Mouse (Mus musculus) ES-E14 (cell line): Measurements from ENCODE around the gene Zbtb20. TPM values are rescaled to one million over a fixed set of nuclear protein-coding genes. Genes with fewer than 3 reads are reported as not detected.

Experiments
- DNase-seq: peaks from one replicate; pipeline ENCODE4 v3.0.0-alpha.2; 2013; ENCODE audit warnings: low read depth, low spot score
- H3K27ac ChIP-seq: 2 replicates; pipeline ENCODE4 v1.5.1; 2012; ENCODE audit warnings: low read depth, mild to moderate bottlenecking, low read length, moderate library complexity, mixed read lengths; ENCODE audit not compliant: poor library complexity, insufficient read depth, severe bottlenecking
- H3K36me3 ChIP-seq: 2 replicates; pipeline ENCODE4 v1.6.1; 2012; ENCODE audit warnings: mild to moderate bottlenecking, low read length, moderate library complexity, mixed read lengths; ENCODE audit not compliant: control insufficient read depth, poor library complexity, insufficient read depth, severe bottlenecking
- H3K4me1 ChIP-seq, 2 experiments: fragments of 150-350 bp in 1 of 2; sonication (generic) in 1 of 2; 2 replicates each; pipeline ENCODE4 v1.6.1; 2012; ENCODE audit warnings: low read length in 2 of 2, mild to moderate bottlenecking in 1 of 2, mixed read lengths in 1 of 2; ENCODE audit not compliant: control insufficient read depth in 2 of 2, insufficient read depth in 2 of 2, poor library complexity in 1 of 2
- H3K4me3 ChIP-seq, 2 experiments: fragments of 150-350 bp in 1 of 2; sonication (generic) in 1 of 2; 2 replicates each; pipeline ENCODE4 v1.5.1; 2012; ENCODE audit warnings: low read length in 2 of 2, low read depth in 1 of 2, mild to moderate bottlenecking in 1 of 2, mixed read lengths in 1 of 2; ENCODE audit not compliant: insufficient read depth in 1 of 2, poor library complexity in 1 of 2, severe bottlenecking in 1 of 2
- H3K9ac ChIP-seq: 2 replicates; pipeline ENCODE4 v1.6.1; 2012; ENCODE audit warnings: low read depth, mild to moderate bottlenecking, low read length, mixed read lengths; ENCODE audit not compliant: poor library complexity, insufficient read depth, severe bottlenecking
- H3K9me3 ChIP-seq: fragments of 150-350 bp; sonication (generic); 2 replicates; pipeline ENCODE4 v1.6.1; 2012; ENCODE audit warnings: low read depth, mild to moderate bottlenecking, low read length; ENCODE audit not compliant: control insufficient read depth, insufficient read depth
- CHD2 ChIP-seq: IDR thresholded peaks from 2 replicates; pipeline ENCODE4 v1.6.1; 2014; ENCODE audit warnings: mild to moderate bottlenecking, low read depth, low read length, inconsistent platforms
- HCFC1 ChIP-seq: IDR thresholded peaks from 2 replicates; pipeline ENCODE4 v1.6.1; 2012; ENCODE audit warnings: low read length, inconsistent platforms, borderline replicate concordance; ENCODE audit not compliant: insufficient read depth
- MAFK ChIP-seq: IDR thresholded peaks from 2 replicates; pipeline ENCODE4 v1.6.1; 2014; ENCODE audit warnings: mild to moderate bottlenecking, low read depth, low read length, inconsistent platforms; ENCODE audit not compliant: insufficient read depth
- ZC3H11A ChIP-seq: IDR thresholded peaks from 2 replicates; pipeline ENCODE4 v1.6.1; 2012; ENCODE audit warnings: low read depth, mild to moderate bottlenecking, inconsistent platforms, low read length, borderline replicate concordance
- ZNF384 ChIP-seq: IDR thresholded peaks from 2 replicates; pipeline ENCODE4 v1.6.1; 2012; ENCODE audit warnings: low read depth, low read length, inconsistent platforms
- in situ Hi-C, 2 experiments: fragments of 600-800 bp; cut with MboI; formaldehyde crosslinking; loops; one replicate each; pipeline ENCODE4 v1.15.1; 2025; ENCODE audit warnings: low sequenced_read_pairs in 2 of 2, inconsistent platforms in 1 of 2; ENCODE audit not compliant: unreplicated experiment in 2 of 2
- total RNA-seq: library from RNA; depleted of rRNA; stranded (reverse); fragments of 300-350 nt; gene quantifications from 2 replicates; pipeline ENCODE4 v1.2.3, GENCODE M21; 2012

Gene Zbtb20
- total RNA-seq, 1 experiment = 4.0 TPM

DNA sequence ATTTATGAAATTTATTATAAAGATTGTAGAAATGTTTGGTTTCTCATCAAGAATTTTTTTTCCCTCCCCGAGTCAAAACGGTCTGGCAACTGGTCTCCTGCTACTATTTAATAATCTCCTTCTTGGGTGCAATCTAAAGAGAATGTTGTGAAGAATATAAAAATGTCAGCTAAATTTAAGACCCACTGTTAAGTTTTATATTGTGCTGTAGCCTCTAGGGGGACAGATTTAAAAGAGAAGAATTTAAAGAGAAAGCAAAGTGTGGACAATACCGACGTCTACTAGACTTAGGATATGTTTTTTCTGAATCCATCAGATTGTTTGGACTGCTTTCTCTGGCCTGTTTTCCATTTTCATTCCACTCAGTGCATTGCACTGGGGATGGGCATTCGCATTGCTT is 160.8 kb downstream of the Zbtb20 start:
- DNase-seq = no peak
- no peak overlapping the region for H3K4me3 ChIP-seq
- H3K9ac ChIP-seq = no peak overlapping the region
- in situ Hi-C loops = no loop called here
- no peaks in the 10 kb centered on the region for H3K36me3 ChIP-seq
- H3K27ac ChIP-seq = no peak overlapping the region
- H3K9me3 ChIP-seq = no peaks in the 10 kb centered on the region
- H3K4me1 ChIP-seq = no peaks in the 10 kb centered on the region
- TF ChIP-seq HCFC1 (no peak), CHD2 (no peak), MAFK (no peak), ZC3H11A (no peak), ZNF384 (no peak)

DNA sequence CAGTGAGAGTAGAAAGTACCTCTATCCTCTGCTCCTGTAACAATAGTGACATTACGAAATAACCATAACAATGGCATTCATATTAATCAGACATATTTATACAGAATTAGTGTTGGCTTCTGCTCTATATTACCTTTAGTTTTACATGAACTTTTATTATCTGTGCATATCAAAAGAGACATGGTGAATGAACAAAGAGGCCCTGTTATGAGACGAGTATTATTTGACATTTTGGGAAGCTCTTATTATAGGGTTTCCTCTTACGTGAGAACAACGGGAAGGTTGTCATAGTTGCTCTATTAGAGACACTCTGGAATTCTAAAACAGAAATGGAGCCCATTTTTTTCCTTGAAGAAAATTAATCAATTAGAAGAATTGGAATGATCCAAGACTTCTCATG is 161.6 kb downstream of the Zbtb20 start:
- TF ChIP-seq HCFC1 = no peak
- no peak for TF ChIP-seq CHD2
- no peak for TF ChIP-seq ZC3H11A
- no peak for TF ChIP-seq MAFK
- no peak for TF ChIP-seq ZNF384
- Histone ChIP-seq H3K27ac (no peak overlapping the region), H3K36me3 (no peaks in the 10 kb centered on the region), H3K4me3 (no peak overlapping the region), H3K4me1 (no peaks in the 10 kb centered on the region), H3K9ac (no peak overlapping the region), H3K9me3 (no peaks in the 10 kb centered on the region)
- in situ Hi-C loops = no loop called here
- DNase-seq = no peak

DNA sequence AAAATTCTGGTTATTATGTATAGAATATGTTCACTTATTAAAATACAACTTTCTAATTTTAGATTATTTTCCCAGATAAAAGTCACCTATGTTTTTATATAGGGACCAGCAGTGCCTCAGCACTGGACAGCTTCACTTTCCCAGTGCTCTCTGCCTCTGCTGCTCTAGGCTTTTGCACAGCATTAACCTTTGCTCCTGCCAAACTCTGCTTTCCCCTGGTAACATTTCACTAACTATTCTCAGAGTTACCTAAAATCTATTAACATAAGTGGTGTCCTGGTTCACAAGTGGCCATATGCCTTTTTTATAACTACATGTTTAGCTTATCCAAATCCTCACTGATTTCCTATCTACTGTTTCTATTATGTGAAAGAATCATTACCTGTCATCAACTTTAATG is 169.9 kb downstream of the Zbtb20 start:
- TF ChIP-seq HCFC1 = no peak
- TF ChIP-seq ZC3H11A = no peak
- no peak for TF ChIP-seq CHD2
- TF ChIP-seq ZNF384 = no peak
- no peak for TF ChIP-seq MAFK
- H3K4me1 ChIP-seq = no peaks in the 10 kb centered on the region
- no peaks in the 10 kb centered on the region for H3K9me3 ChIP-seq
- in situ Hi-C loops = no loop called here
- no peaks in the 10 kb centered on the region for H3K36me3 ChIP-seq
- no peak overlapping the region for H3K4me3 ChIP-seq
- no peak for DNase-seq
- no peak overlapping the region for H3K27ac ChIP-seq
- no peak overlapping the region for H3K9ac ChIP-seq

DNA sequence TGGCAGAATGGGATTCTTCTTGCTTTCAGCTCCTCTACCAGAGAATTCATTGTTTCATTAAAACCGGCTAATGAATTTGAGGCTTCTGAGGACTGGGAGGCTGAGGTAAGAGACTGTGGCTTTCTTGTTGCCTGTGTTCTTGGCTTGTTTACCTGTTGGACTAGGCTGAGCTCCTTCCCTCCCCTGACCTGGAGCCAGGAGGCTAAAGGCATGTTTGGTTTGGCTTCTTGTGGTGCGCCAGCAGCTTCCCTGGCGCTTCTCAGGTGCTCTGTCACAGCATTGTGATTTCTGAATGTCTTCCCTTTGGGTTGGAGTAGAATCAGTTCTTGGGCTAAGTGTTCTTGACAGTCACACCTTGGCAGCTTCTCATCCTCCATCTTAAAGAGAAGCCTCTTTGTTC is 171.0 kb downstream of the Zbtb20 start:
- TF ChIP-seq HCFC1 (no peak), ZNF384 (no peak), CHD2 (no peak), MAFK (no peak), ZC3H11A (no peak)
- no peak overlapping the region for H3K27ac ChIP-seq
- in situ Hi-C loops = no loop called here
- H3K9ac ChIP-seq = no peak overlapping the region
- H3K4me3 ChIP-seq = no peak overlapping the region
- no peaks in the 10 kb centered on the region for H3K36me3 ChIP-seq
- no peaks in the 10 kb centered on the region for H3K9me3 ChIP-seq
- DNase-seq = no peak
- H3K4me1 ChIP-seq = no peaks in the 10 kb centered on the region
